Mouse (Mus musculus) E14TG2a.4 (cell line): Measurements from ENCODE around the gene Cdh7.

Source experiments
- H3K27me3 ChIP-seq: 2 replicates; pipeline ENCODE4 v1.6.1; 2014; ENCODE audit warnings: low read length, control low read depth; ENCODE audit not compliant: insufficient read depth
- H3K36me3 ChIP-seq: 2 replicates; pipeline ENCODE4 v1.6.1; 2014; ENCODE audit warnings: low read length, control low read depth; ENCODE audit not compliant: insufficient read depth
- H3K4me1 ChIP-seq: replicated peaks from 2 replicates; pipeline ENCODE4 v1.6.1; 2014; ENCODE audit warnings: low read depth, low read length, control low read depth
- H3K4me3 ChIP-seq: replicated peaks from 2 replicates; pipeline ENCODE4 v1.5.1; 2014; ENCODE audit warnings: mild to moderate bottlenecking, low read length
- H3K9me3 ChIP-seq: 2 replicates; pipeline ENCODE4 v1.6.1; 2014; ENCODE audit warnings: low read length, control low read depth
- CTCF ChIP-seq: conservative IDR thresholded peaks from 2 replicates; pipeline ENCODE4 v1.5.1; 2014; ENCODE audit warnings: low read length
- NANOG ChIP-seq: IDR thresholded peaks from 2 replicates; pipeline ENCODE4 v1.6.1; 2014; ENCODE audit warnings: borderline replicate concordance, low read length, mixed read lengths
- POU5F1 ChIP-seq: IDR thresholded peaks from 2 replicates; pipeline ENCODE4 v1.6.1; 2014; ENCODE audit warnings: low read length, borderline replicate concordance

Cdh7 gene

GRCm38 (mm10) chr1:109985468-109985867 is 3.2 kb downstream of the Cdh7 start:
- Histone ChIP-seq H3K4me3 (no peak overlapping the region), H3K27me3 (peaks cover 20% of the 10 kb centered on the region), H3K36me3 (no peaks in the 10 kb centered on the region), H3K4me1 (peaks cover 12% of the 10 kb centered on the region), H3K9me3 (no peaks in the 10 kb centered on the region)
- no peak for TF ChIP-seq NANOG
- TF ChIP-seq POU5F1, result no peak
- peak; percentile 53 for TF ChIP-seq CTCF

GRCm38 (mm10) chr1:109989541-109989940 is 7.3 kb downstream of the Cdh7 start:
- Histone ChIP-seq H3K36me3 (no peaks in the 10 kb centered on the region), H3K27me3 (no peaks in the 10 kb centered on the region), H3K4me3 (no peak overlapping the region), H3K4me1 (no peaks in the 10 kb centered on the region), H3K9me3 (no peaks in the 10 kb centered on the region)
- no peak for TF ChIP-seq CTCF
- TF ChIP-seq NANOG, result no peak
- TF ChIP-seq POU5F1, result no peak

GRCm38 (mm10) chr1:109993906-109994305 is 11.7 kb downstream of the Cdh7 start:
- H3K36me3 ChIP-seq, result no peaks in the 10 kb centered on the region
- H3K9me3 ChIP-seq, result no peaks in the 10 kb centered on the region
- no peaks in the 10 kb centered on the region for H3K27me3 ChIP-seq
- H3K4me1 ChIP-seq, result no peaks in the 10 kb centered on the region
- H3K4me3 ChIP-seq, result no peak overlapping the region
- TF ChIP-seq POU5F1 (no peak), NANOG (no peak), CTCF (no peak)

- Histone ChIP-seq H3K27me3 (no peaks in the 10 kb centered on the region), H3K4me1 (no peaks in the 10 kb centered on the region), H3K4me3 (no peak overlapping the region), H3K9me3 (no peaks in the 10 kb centered on the region), H3K36me3 (no peaks in the 10 kb centered on the region)
- TF ChIP-seq POU5F1, result no peak
- TF ChIP-seq NANOG, result no peak
Observed at GRCm38 (mm10) chr1:110004451-110004850, 22.2 kb downstream of the Cdh7 start.

GRCm38 (mm10) chr1:110005038-110005437 is 22.8 kb downstream of the Cdh7 start:
- H3K9me3 ChIP-seq, result no peaks in the 10 kb centered on the region

GRCm38 (mm10) chr1:110012153-110012552 is 29.9 kb downstream of the Cdh7 start:
- Histone ChIP-seq H3K4me3 (no peak overlapping the region), H3K27me3 (no peaks in the 10 kb centered on the region), H3K9me3 (no peaks in the 10 kb centered on the region), H3K4me1 (no peaks in the 10 kb centered on the region), H3K36me3 (no peaks in the 10 kb centered on the region)
- TF ChIP-seq NANOG (no peak), CTCF (no peak), POU5F1 (no peak)

More at GRCm38 (mm10) chr1:110005038-110005437, 22.8 kb downstream of the Cdh7 start:
- Histone ChIP-seq H3K27me3 (no peaks in the 10 kb centered on the region), H3K4me3 (no peak overlapping the region), H3K36me3 (no peaks in the 10 kb centered on the region), H3K4me1 (no peaks in the 10 kb centered on the region)
- TF ChIP-seq NANOG (no peak), POU5F1 (no peak), CTCF (no peak)

GRCm38 (mm10) chr1:110056317-110056716 is 74.1 kb downstream of the Cdh7 start:
- no peak overlapping the region for H3K4me3 ChIP-seq
- no peaks in the 10 kb centered on the region for H3K9me3 ChIP-seq
- H3K4me1 ChIP-seq, result no peaks in the 10 kb centered on the region
- H3K27me3 ChIP-seq, result no peaks in the 10 kb centered on the region
- no peak for TF ChIP-seq POU5F1
- TF ChIP-seq CTCF, result no peak
- TF ChIP-seq NANOG, result no peak
- H3K36me3 ChIP-seq, result no peaks in the 10 kb centered on the region

GRCm38 (mm10) chr1:110067405-110067804 is 85.2 kb downstream of the Cdh7 start:
- no peak overlapping the region for H3K4me3 ChIP-seq
- H3K9me3 ChIP-seq, result no peaks in the 10 kb centered on the region
- TF ChIP-seq POU5F1 (no peak), NANOG (no peak), CTCF (no peak)
- no peaks in the 10 kb centered on the region for H3K4me1 ChIP-seq
- no peaks in the 10 kb centered on the region for H3K27me3 ChIP-seq
- H3K36me3 ChIP-seq, result no peaks in the 10 kb centered on the region

- Histone ChIP-seq H3K9me3 (no peaks in the 10 kb centered on the region), H3K4me3 (no peak overlapping the region), H3K27me3 (no peaks in the 10 kb centered on the region), H3K4me1 (no peaks in the 10 kb centered on the region), H3K36me3 (no peaks in the 10 kb centered on the region)
- TF ChIP-seq NANOG (no peak), POU5F1 (no peak), CTCF (no peak)
Observed at GRCm38 (mm10) chr1:110078471-110078870, 96.2 kb downstream of the Cdh7 start.
